Mouse (Mus musculus): ENCODE results near the gene Lysmd2. TPM values are rescaled to one million over a fixed set of nuclear protein-coding genes. Genes with fewer than 3 reads are reported as not detected.

Lysmd2 gene
- polyA plus RNA-seq, 1 experiment from 2014 or later = 34.7 TPM

GRCm38 (mm10) chr9:75683426-75684191, 58.1 kb downstream of the Lysmd2 start, which contains the start of gene Scg3:
Scg3 (minus strand) TSS chr9:75684056.
- no peaks in the 10 kb centered on the region for H3K9me3 ChIP-seq (replicated peaks; ENCODE audit: low read length)
- no peak for TF ChIP-seq CTCF (IDR thresholded peaks at IDR 0.05; ENCODE audit: low read depth)
- 9% methylated on average over 42 of the region's 42 CpGs for WGBS
- ATAC-seq (replicated peaks; ENCODE audit: low FRiP score, low read depth) = peak; percentile 93
- H3K4me2 ChIP-seq (ENCODE audit: low read length) = peak within 1 kb of the TSS; percentile 41
- no peak within 1 kb of the TSS for H3K4me3 ChIP-seq (replicated peaks; ENCODE audit: low read depth, low read length)
- no peaks in the 10 kb centered on the region for H3K4me1 ChIP-seq (replicated peaks; ENCODE audit: insufficient read depth, low read length)
- no peaks in the 10 kb centered on the region for H3K27me3 ChIP-seq (ENCODE audit: insufficient read depth, low read length)
- no peaks in the 10 kb centered on the region for H3K36me3 ChIP-seq (ENCODE audit: insufficient read depth, low read length)
- DNase-seq (ENCODE audit: low spot score) = peak; percentile 83
- H3K27ac ChIP-seq = no peak within 1 kb of the TSS
- H3K9ac ChIP-seq (ENCODE audit: low read depth, low read length) = no peak within 1 kb of the TSS

- Histone ChIP-seq H3K36me3 (ENCODE audit: insufficient read depth, low read length) (no peaks in the 10 kb centered on the region), H3K27ac (no peak overlapping the region), H3K27me3 (ENCODE audit: insufficient read depth, low read length) (no peaks in the 10 kb centered on the region), H3K4me2 (ENCODE audit: low read length) (peak overlapping the region; percentile 41), H3K4me1 (replicated peaks; ENCODE audit: insufficient read depth, low read length) (no peaks in the 10 kb centered on the region), H3K9me3 (replicated peaks; ENCODE audit: low read length) (no peaks in the 10 kb centered on the region), H3K9ac (ENCODE audit: low read depth, low read length) (no peak overlapping the region), H3K4me3 (replicated peaks; ENCODE audit: low read depth, low read length) (no peak overlapping the region)
- TF ChIP-seq CTCF (IDR thresholded peaks at IDR 0.05; ENCODE audit: low read depth) = no peak
- 70% methylated on average over 4 of the region's 4 CpGs for WGBS
- no peak for DNase-seq (ENCODE audit: low spot score)
- ATAC-seq (replicated peaks; ENCODE audit: low FRiP score, low read depth) = no peak
These were observed 58.8 kb downstream of the Lysmd2 start for GRCm38 (mm10) chr9:75684292-75684691.

- no peak for TF ChIP-seq CTCF (IDR thresholded peaks at IDR 0.05; ENCODE audit: low read depth)
- Histone ChIP-seq H3K4me2 (ENCODE audit: low read length) (no peak overlapping the region), H3K36me3 (ENCODE audit: insufficient read depth, low read length) (no peaks in the 10 kb centered on the region), H3K27me3 (ENCODE audit: insufficient read depth, low read length) (no peaks in the 10 kb centered on the region), H3K9me3 (replicated peaks; ENCODE audit: low read length) (no peaks in the 10 kb centered on the region), H3K9ac (ENCODE audit: low read depth, low read length) (no peak overlapping the region), H3K27ac (no peak overlapping the region), H3K4me1 (replicated peaks; ENCODE audit: insufficient read depth, low read length) (no peaks in the 10 kb centered on the region), H3K4me3 (replicated peaks; ENCODE audit: low read depth, low read length) (no peak overlapping the region)
- no peak for DNase-seq (ENCODE audit: low spot score)
- no peak for ATAC-seq (replicated peaks; ENCODE audit: low FRiP score, low read depth)
- WGBS = 75% methylated on average over 3 of the region's 3 CpGs
These were observed 59.2 kb downstream of the Lysmd2 start for GRCm38 (mm10) chr9:75684772-75685171.

Other genes starting within 250 kb of the Lysmd2 start
- gene Mapk6, start 215.7 kb upstream of the Lysmd2 start, polyA plus RNA-seq (2015; fragmentation: Nextera tagmentation; extraction: Ambion mirVana) = 39.9 and 40.1 TPM in 2 replicates
- gene Leo1, start 184.2 kb upstream of the Lysmd2 start, polyA plus RNA-seq (2015; fragmentation: Nextera tagmentation; extraction: Ambion mirVana) = 31.4 and 36.6 TPM in 2 replicates
- 120 and 131 TPM in 2 replicates for gene Tmod3, start 66.1 kb upstream of the Lysmd2 start, polyA plus RNA-seq (2015; fragmentation: Nextera tagmentation; extraction: Ambion mirVana)
- gene Tmod2, start 14.4 kb upstream of the Lysmd2 start, polyA plus RNA-seq (2015; fragmentation: Nextera tagmentation; extraction: Ambion mirVana) = 12.4 and 15.6 TPM in 2 replicates
- gene Scg3, start 58.3 kb downstream of the Lysmd2 start, polyA plus RNA-seq (2015; fragmentation: Nextera tagmentation; extraction: Ambion mirVana) = 0.18 TPM in 2 replicates
- 0.38 and 0.39 TPM in 2 replicates for gene Bmp5, start 149.6 kb downstream of the Lysmd2 start, polyA plus RNA-seq (2015; fragmentation: Nextera tagmentation; extraction: Ambion mirVana)